Mouse (Mus musculus) layer of hippocampus, adult 9-11 months (tissue): ENCODE measurements around the gene Clic3.
"Not testable (repeated sequence)": the region's sequence is repeated elsewhere in the genome, so short reads cannot be mapped to it uniquely, and the experiment has no call there.

Experiments used
- DNase-seq: peaks from one replicate; pipeline ENCODE4 v3.0.0; 2022

The Clic3 gene

DNA sequence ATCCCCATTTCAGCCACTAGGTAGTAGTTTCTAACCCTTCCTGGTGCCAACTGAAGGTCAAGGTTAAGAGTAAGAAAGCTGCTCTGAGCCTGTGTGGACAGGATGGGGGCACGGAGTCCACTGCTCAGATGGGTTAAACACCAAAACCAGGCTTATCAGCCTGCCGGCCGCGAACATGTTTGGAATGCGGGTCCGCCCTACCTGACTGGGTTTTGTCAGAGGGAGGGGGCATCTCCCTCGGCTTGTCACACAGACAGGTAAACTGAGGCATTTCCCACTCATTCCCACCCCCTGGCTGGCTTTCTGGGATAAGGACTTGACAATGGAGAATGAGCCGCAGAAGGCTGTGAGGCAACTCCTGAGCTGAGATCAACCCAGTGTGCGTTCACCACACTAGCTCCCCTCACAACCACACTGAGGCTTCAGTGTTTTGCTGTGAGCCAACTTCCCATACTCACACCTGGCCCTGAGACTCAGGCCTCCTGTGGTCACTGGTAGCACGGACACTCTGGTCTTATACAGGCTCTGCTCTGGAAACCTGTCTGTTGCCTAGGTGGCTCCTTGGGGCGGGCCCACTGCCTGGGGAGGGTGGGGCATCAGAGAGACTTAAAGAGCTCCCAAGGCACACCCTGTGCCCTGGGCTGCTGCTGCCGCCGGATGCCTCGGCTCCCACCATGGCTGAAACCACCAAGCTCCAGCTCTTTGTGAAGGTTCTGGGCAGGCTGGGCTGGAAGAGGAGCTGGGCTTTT is at the start of gene Clic3:
Gene Clic3, plus strand, starts transcription at position 634 of the 749 bp plus-strand sequence.
- no peak for DNase-seq

DNA sequence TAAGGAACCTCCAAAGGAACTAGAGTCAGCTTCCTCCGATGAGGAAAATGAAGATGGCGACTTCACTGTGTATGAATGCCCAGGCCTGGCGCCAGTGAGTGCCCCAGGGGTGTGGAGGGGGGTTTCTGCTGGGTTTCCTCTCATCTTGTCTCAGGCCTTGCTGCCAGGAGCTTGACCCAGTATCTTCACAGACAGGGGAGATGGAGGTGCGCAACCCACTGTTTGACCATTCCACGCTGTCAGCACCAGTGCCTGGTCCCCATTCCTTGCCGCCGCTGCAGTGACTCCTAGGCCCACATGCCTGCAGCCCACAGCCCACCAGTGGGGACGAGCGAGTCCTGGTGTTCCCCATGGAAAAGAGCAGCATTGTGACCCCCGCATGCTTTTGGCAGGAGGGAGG is 47.7 kb upstream of the Clic3 start:
- DNase-seq: no peak

DNA sequence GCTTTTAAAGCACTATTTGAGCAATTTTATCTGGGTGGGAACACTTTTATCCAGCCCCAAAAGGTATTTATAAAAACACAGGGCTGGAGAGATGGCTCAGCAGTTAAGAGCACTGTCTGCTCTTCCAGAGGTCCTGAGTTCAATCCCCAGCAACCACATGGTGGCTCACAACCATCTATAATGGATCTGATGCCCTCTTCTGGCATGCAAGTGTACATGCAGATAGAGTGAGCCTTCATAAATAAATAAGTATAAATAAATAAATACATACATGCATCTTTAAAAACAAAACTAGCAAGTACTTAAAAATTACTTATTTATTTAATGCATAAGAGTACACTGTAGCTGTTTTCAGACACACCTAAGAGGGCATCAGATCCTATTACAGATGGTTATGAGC is 43.2 kb upstream of the Clic3 start:
- not testable (repeated sequence) for DNase-seq

DNA sequence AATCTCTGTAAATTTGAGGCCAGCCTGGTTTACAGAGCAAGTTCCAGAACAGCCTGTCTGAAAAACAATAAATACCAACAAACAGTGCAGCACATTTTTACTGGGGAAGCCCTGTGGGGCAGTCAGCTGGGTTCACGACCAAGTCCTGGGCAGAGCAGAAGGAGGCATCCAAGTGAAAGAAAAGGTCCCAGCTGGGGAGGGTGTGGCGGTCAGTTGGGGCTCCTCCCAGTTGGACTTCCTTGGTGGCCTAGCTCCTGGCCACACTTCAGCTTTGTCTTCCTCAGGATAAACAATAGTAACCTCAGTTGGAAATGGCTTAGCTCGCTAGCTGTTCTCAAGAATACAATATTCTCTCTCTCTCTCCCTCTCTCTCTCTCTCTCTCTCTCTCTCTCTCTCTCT is 39.2 kb upstream of the Clic3 start:
- no peak for DNase-seq

DNA sequence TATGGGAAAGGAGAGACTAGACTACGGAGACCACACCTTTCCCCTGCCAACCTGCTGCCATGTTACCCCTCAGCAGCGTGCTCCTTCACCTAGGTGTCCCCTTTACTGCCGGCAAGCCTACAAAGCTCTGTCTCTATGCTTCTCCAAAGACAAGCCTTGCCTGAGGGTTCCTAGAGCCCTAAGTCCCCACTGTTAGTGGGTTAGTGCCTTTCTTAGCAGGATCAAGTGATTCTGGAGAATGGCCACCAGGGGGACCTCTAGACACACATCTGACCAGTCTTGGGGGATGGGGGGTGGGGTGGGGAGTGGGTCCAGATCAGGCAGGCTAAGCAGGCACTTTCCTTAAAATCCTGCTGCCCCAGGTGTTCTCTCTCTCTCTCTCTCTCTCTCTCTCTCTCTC is 34.7 kb upstream of the Clic3 start:
- no peak for DNase-seq

DNA sequence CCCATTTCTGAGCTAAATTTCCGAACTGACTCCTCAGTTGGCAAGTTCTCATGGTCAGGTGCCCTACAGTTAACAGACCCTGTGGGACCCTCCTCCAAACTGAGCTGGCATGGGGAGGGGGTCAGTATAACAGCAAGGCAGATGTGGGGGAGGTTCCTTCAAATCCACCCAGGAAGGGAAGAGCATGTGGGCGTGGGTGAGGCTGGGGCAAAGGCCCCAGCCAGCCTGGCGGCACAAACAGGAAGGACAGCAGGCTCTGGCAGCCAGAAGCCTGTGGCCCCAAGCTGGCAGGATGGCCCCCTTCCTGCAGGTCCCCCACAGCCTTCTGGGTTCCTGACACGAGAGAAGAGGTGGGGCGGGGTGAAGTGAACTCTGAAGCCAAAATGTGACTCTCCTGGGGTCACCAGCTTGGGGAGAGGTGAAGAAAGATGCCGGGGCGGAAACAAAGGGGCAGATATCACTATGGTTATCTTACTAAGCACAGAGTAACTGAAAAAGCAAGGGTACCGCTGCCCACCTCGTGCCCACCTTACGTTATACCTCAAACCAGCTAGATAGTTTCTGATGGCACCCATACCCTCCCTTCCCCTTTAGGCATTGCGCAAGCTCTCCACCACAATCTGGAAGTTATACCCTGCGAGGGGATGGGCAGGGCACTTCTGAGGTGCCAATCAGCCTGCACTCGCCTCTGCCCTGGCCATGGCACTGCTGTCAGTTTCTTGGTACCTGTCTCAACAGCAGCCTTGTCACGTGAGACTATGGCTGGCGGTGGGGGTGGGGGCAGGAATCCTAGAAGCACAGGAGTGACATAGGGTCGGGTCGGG is 33.8 kb upstream of the Clic3 start, which contains the start of gene Fut7:
Gene Fut7, plus strand, starts transcription at position 681 of the 824 bp plus-strand sequence.
- no peak for DNase-seq

DNA sequence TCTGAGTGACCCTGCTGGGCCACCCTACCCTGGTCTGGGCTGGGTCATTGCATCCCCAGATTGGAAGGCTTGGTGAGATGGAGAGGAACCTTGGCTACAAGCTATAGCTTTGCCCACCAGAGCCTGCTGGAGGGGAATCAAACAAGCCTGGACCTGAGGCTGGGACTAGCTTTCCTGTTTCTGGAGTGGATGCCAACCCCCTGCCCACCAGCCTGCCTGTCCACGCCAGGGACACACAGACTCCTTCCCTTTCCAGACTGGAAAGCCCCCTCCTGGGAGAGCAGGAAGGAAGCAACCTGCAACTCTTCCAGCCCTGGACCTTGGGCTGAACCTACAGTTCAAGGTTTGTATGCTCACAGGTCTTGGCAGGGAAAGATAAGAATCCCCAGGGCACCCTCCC is 33.0 kb upstream of the Clic3 start:
- DNase-seq: no peak

DNA sequence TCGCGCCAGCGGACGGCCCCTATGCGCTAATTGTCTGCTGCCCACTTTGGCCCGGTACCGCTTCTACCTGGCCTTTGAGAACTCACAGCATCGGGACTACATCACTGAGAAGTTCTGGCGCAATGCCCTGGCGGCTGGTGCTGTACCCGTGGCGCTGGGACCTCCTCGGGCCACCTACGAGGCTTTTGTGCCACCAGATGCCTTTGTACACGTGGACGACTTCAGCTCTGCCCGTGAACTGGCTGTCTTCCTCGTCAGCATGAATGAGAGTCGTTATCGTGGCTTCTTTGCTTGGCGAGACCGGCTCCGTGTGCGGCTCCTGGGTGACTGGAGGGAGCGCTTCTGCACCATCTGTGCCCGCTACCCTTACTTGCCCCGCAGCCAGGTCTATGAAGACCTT is 31.2 kb upstream of the Clic3 start:
- no peak for DNase-seq

DNA sequence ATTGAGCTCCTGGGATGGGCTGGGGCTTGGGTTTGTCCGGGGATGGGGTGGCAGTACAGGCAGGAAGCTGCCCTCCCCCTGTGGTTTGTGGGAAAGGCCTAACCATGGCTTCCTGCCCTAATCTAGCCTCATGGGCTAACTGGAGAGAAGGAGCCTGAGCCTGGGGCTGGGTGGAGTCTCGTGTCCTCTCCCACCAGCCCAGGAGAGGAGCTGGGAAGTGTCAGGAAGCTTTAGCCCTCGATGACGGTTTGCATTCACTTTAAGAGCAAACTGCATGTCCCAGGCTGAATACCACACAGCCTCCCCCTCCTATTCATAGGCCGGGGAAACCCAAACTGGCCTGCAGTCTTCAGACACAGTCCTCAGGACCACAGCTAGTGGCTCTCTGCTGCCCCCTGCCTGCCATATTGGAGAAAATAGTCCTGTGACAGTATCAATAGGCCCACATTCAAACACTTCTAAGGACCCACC is 29.9 kb upstream of the Clic3 start:
- DNase-seq: peak; percentile 59

DNA sequence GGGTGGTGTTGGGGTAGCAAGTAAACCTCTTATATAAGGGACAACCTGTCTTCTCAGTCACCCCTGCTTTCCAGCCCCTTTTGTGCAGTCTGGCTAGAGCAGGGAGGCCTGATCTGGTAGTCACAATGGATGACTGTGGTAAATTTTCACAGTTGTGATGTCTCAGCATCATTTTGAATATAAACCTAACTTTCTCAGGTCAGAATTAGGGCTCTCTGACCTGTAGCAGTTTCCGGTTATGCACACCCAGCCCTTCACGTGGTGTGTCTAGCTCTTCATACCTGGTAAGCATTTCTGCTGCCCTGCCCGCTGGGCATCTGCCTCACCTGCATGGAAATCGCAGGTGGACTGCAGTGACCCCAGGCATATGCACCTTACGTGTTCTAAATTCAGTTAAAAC is 29.4 kb upstream of the Clic3 start:
- no peak for DNase-seq

DNA sequence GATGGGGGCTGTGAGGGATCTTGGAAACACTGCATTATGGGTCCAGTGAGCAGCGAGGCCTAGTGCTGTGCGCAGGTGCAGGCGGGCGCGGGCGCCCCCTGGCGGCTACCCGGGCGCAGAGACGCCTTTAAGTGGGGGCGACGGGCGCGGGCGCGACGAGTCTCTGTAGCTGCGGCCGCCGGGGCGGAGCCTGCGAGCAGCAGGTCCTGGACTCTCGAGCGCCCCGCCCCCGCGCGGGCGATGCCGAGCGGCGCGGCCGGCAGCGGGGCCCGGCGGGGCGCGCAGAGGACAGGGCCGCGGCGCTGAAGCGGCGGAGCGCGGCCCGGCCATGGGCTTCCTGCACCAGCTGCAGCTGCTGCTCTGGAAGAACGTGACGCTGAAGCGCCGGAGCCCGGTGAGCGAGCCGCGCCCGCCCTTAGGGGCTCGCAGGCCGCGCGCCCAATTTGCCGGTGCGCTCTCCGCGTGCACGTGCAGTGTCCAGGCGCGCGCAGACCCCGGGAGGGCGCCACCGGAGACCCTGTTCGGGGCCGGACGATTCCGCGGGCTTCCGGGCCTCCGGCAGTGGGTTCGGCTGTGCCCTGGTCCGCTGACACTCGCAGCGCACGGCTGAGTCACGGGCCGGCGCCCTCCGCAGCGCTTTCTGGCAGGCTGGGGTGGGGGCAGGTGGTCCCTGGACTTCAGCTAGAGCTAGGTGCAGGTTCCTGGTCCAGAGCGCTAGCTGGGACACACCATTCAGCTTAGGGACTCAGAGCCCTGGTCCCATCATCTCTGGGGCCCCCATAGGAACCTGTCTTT is 28.0 kb upstream of the Clic3 start, which contains the start of gene Abca2:
Gene Abca2, plus strand, starts transcription at position 262 of the 795 bp plus-strand sequence.
- DNase-seq: peak; percentile 97

DNA sequence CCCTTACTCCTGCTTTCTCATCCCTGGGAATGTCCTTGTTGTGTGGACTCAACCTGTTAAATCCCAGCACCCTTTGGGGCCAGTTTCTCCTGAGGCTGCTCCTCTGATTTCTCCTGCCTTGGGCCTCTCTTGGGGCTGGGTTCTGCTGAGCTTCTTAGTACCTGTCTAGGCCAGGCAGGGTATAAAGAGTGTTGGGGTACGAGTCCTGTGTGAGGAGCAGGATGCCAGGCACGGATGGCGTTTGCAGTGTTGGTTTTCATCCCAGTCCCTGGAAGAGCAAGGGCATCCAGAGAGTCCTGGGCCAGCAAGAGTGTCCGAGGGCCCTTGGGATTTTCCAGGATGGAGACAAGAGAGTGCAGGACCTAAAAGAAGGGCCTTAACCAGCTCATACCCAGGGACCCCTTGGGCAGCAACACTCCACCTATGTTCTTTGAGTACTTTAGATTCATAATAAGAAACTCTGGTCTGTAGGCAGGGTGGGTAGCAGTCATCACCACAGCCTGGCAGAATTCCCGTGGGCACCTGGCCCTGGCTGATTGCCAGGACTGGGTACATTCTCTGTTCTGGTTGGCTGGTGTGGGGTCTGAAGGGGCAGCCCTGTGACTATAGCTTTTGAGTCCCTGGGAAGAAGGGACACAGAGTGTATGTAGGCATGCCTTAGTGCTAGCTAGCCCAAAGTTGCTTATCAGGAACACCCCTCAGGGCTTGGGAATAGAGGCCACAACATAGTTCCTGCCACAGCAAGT is 27.0 kb upstream of the Clic3 start:
- DNase-seq: no peak

DNA sequence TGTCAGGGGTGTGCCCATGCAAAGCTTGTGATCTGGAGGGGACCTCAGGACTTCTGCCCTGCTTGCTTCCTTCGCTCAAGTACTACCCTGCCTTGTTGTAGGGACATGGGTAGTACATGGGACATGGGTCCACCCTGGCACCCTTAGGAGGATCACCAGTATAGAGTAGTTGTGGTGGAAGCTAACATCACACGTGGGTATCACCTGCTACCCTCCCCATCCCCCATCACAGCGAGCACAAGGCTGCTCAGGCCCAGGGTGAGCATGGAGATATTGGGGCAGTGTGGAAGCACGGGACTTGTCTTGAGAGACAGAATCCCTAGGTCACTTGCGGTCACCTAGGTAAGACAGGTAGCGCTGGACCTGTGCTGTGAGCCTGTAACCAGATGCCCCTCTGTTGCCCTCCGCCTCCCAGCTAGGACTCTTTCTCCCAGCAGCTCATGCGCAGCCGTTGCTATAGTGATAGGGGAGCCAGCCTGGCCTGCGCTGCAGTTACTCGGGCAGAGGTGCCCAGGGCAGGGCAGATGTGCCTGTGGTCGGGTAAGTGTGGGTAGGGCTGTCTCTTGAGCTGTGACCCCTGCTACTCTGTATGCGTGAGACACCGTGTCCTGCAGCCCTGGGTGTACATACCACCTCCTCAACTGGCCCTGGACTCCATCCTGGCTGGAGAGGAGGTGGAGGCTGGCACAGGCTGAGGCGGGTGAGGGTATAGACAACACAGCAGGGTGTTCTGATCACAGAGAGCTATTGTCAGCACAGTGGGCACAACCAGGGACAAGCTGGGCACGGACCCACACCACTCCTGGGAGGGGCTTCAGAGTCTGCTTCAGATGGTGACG is 26.0 kb upstream of the Clic3 start:
- peak; percentile 79 for DNase-seq

DNA sequence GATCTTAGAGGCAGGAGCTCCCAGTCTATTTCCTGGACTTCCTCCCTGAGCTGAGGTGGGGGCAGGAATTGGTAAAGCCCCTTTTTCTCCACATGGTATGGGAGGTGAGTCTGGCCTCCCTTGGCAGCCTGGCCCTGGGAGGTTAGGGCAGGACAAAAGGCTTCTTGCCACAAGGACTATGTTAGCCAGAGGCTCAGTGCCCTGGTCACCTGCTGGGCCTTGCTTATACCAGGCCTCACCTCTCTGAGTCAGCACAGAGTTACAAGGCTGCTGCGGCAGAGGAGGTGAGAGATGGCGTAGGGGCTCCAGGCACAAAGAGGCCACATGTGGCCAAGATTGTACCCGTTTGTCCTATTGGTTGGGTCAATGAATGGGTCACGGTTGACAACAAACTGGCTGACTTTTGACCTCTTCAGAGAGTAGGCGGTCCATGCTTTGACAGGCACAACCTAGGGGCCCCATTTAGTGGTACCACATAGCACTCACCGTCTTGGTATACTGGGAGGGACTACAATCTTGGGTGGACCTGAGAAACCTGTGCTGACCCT is 25.3 kb upstream of the Clic3 start:
- DNase-seq: no peak

DNA sequence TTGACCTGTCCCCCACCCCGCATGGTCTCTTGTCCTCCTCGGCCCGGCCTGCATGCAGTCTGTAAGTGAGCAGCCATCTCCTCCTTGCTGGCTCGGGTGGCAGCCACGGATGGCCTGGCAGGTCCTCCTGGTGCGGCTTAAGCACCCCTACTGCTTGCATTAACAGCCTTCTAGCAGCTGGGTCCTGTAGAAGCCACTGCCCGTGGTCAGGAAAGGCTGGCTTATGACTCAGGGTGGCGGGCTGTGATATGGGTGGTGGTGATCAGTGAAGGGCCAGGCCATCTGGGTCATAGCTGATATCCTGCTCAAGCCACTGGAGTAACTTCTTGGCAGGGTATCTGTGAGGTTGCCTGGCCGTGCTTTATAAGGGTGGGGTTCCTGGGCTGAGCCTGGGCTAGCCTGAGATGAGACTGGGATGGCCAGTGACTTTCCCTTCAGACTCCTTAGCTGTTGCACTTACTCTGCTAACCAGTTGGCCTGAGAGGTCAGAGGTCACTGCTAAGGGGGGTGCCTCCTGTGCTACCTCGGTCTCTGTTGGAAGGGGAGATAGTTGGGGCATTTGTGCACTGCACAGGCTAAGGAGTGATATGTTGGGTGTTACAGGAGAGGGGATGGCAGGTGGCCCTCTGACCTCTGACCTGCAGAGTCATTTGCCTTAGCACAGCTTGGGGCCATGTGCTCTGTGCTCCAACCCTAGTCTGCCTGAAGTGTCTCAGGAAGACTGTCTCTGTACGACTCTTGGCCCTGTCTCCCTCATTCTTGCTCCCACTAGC is 24.1 kb upstream of the Clic3 start:
- DNase-seq: no peak

DNA sequence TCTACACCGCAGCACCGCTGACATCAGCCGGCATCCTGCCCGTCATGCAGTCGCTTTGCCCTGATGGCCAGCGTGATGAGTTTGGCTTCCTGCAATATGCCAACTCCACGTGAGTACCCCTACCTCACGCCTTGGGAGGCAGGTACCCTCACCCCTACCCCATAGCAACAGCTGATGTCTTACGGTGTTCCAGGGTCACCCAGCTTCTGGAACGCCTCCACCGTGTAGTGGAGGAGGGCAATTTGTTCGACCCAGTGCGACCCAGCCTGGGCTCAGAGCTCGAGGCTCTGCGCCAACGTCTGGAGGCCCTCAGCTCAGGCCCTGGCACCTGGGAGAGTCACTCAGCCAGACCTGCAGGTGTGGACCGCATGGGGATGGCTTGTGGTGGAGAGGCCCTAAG is 23.5 kb upstream of the Clic3 start:
- DNase-seq: no peak

DNA sequence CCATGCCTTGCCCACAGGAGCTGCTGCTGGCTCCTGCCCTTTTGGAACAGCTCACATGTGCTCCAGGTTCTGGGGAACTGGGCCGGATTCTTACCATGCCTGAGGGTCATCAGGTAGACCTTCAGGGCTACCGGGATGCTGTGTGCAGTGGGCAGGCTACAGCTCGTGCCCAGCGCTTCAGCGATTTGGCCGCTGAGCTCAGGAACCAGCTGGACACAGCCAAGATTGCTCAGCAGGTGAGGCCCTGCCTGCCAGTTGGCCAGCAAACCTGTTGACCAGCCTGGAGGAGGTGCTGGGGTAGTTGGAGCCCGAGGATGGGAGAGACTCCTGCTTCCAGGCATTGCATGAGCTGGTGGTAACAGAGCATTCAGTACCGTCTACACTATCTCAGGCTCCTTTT is 22.3 kb upstream of the Clic3 start:
- no peak for DNase-seq

DNA sequence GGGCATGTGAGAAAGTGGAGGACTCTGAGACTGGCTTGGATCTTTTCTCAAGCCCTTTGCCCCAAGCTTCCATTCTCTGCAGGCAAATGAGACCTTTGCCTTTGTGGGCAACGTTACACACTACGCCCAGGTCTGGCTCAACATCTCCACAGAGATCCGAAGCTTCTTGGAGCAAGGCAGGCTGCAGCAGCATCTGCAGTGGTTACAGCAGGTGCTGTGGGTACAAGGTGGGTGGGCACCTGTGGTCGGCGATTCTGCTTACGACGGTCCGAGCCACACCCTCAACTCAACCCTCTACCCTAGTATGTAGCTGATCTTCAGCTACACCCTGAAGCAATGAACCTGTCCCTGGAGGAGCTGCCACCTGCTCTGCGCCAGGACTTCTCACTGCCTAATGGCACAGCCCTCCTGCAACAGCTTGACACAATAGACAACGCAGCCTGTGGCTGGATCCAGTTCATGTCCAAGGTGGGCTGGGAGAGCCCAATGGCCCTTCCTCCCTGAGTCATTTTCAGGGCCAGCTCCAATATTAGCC is 20.3 kb upstream of the Clic3 start:
- DNase-seq: no peak

DNA sequence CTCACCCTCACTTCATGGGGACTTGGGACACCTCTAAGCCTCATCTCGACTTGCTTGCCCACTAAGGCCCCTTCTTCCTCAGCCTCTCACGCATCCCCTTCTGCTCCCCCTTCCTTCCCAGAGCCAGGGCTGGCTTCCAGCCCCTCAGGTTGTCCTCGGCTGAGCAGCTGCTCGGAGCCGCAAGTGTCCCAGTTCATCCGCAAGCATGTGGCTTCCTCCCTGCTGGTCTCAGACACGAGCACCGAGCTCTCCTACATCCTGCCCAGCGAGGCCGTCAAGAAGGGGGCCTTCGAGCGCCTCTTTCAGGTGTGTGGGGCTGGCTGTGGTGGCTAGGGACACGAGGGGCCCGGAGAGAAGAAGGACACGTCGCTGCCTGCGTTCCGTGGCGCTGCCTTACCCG is 15.6 kb upstream of the Clic3 start:
- no peak for DNase-seq

DNA sequence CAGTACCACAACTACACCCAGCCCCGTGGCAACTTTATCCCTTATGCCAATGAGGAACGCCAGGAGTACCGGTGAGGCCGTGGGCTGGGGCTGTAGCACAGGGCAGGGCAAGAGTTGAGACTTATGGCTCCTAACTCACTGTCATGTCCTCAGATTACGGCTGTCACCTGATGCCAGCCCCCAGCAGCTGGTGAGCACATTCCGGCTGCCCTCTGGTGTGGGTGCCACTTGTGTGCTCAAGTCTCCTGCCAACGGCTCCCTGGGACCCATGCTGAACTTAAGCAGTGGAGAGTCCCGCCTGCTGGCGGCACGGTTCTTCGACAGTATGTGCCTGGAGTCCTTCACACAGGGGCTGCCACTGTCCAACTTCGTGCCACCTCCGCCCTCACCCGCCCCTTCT is 14.0 kb upstream of the Clic3 start:
- DNase-seq: no peak
